Mouse (Mus musculus) gastrocnemius, postnatal 10 days (tissue): ENCODE results near the gene A4galt. TPM values are rescaled to one million over a fixed set of nuclear protein-coding genes. Genes with fewer than 3 reads are reported as not detected.
"Not testable (repeated sequence)": the region's sequence is repeated elsewhere in the genome, so short reads cannot be mapped to it uniquely, and the experiment has no call there.

ENCODE experiments used
- DNase-seq: peaks from one replicate; pipeline ENCODE4 v3.0.0; 2021; ENCODE audit warnings: mixed read lengths
- total RNA-seq, 2 experiments: library from RNA; stranded (reverse); gene quantifications; 2 replicates each; pipeline ENCODE4 v1.2.3; 2021

A4galt gene
- total RNA-seq, 2 experiments from 2014 or later: 5.3 to 7.0 TPM

- not testable (repeated sequence) for DNase-seq
These were observed 16.9 kb upstream of the A4galt start for GRCm38 (mm10) chr15:83268428-83268827.

DNA sequence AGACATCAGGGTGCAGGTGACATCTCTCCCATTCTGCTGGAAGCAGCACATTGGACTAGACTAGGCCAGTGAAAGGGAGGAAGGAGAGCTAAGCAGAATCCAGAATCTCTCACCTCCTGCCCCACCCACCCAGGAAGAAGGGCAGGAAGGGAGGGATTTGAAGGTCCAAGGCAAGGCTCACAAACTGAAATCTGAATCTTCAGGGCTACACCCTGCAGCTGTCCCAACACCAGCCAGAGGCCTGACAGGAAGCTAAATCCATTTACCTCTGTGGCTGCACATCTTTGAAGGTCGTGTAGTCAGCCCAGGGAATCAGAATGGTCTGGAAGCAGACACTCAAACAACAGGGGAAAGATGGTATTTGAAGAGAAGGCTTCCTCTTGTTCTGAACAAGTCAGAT is 13.7 kb upstream of the A4galt start:
- DNase-seq: no peak

DNA sequence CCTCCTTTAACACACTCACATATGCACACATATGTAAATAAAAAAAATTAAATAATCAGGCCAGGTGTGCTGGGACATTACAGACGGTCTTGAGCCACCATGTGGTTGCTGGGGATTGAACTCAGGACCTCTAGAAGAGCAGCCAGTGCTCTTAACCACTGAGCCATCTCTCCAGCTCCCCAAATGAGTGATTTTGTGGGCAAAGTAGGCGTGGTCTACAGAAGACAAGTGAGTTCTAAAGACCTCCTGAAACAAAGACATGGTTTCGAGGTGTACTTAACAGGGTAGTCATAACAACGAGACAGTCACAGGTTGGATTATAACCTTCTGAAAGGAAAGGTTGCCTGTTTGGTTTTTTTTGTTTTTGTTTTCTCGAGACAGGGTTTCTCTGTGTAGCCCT is 11.8 kb upstream of the A4galt start:
- no peak for DNase-seq

GRCm38 (mm10) chr15:83257906-83258305 is 6.3 kb upstream of the A4galt start:
- DNase-seq: peak; percentile 41

DNA sequence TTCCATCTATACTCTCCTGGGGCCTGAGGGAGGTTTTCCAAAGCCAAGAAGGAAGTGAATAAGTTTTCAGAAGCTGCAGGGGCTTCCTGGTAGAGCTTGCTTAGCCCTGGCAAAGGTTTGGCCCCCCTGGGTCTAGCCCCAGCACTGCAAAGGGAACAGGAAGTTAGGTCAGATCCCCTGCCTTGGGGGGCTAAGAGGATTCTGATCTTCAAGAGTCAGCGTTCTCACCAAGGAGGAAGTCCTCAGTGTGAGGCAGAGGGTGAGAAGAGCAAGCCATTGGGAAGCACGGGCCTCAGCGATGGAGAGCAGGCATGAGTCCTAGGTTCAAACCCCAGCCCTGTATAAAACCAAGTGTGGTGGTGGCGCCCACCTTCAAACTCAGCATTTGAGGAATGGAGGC is 4.9 kb upstream of the A4galt start:
- DNase-seq: no peak

DNA sequence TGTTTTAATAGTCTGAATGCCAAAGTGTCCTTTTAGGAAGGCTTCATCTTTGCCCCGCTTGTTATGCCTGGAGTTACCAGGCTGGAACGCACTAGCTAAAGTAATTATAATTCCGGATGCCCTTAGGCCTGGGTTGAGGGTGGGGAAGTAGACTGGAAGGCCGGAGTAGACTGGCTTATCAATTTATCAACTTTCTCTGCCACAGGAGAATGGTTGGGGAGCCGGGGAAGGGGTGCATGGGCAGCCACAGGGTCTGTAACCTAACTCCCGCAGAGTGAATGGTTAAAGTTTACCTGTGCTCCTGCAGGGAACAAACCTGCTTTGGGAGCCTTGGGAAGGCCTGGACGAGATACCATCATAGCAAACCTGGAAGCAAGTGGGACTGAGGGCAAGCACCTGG is 4.4 kb upstream of the A4galt start:
- no peak for DNase-seq

- DNase-seq: no peak
These were observed 3.7 kb upstream of the A4galt start for GRCm38 (mm10) chr15:83255191-83255782.

GRCm38 (mm10) chr15:83254372-83255070 is 2.9 kb upstream of the A4galt start:
- DNase-seq: no peak

DNA sequence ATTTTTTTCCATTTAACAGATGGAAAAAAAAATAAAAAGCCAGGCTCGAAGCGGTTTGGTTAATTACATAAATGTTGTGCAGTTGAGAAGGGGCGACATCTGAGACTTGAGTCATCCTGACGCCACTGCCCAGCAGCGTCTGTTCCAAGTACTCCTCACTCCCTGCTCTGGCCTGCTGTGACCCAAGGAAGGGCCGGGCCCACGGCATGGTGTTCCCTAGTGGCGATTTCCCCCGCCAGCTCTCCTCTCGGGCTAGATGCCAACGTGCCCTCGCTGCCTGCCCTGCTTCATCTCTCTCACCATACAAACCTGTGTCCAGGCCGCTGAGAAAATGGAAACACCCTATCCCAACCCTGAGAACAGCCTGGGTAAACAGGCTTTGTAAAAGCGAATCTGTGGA is 486 bp upstream of the A4galt start:
- peak; percentile 41 for DNase-seq

DNA sequence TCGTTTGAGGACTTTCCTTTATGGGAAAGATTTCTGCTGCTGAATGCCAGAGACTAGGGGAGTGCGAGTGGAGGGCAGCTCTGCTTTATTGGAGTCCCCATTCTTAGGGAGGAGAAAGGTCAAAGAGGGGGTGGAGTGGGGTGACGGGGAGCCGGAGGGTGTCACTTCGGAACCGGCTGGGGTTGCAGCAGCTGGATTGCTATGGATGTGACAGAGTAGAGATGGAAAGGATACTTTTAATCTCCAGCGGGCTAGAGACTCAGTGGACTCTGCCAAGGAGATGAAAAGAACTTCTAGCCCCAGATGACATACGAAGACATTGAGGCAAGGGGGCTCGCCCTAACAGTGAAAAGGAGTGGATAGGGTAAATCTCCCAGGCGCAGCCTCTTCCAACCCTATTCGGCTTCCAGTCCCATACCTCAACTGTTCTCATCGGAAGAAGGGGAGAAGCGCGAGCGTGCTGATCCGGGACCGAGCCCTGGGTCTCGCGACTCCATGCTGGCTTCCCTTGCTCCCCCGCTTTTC is 861 bp downstream of the A4galt start:
- no peak for DNase-seq

DNA sequence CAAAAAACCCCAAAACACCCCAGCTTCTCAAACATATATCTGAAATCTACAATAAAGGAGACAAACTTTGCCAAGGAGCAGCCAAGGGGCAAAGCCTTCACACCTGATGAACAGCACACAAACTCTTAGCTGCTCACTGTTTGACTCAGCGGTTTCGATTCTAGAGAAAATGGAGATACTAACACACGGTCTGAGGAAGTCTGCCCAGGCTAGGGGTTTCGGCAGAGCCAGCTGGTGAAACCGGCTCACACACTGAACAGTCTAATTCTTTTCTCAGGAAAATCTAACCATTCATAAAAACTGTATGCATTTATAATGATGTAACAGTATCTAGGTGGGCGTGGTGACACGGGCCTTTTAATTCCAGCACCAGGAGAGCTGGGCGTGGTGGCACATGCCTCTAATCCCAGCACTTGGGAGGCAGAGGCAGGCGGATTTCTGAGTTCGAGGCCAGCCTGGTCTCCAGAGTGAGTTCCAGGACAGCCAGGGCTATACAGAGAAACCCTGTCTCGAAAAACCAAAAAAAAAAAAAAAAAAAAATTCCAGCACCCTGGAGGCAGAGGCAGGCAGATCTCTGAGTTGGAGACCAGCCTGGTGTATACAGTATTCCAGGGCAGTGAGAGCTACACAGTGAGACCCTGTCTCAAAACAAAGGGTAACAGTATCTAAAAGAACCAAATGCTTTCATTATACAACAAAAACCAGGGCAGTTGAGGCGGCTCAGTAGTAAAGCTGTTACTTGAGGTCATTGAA is 1.9 kb downstream of the A4galt start:
- no peak for DNase-seq

DNA sequence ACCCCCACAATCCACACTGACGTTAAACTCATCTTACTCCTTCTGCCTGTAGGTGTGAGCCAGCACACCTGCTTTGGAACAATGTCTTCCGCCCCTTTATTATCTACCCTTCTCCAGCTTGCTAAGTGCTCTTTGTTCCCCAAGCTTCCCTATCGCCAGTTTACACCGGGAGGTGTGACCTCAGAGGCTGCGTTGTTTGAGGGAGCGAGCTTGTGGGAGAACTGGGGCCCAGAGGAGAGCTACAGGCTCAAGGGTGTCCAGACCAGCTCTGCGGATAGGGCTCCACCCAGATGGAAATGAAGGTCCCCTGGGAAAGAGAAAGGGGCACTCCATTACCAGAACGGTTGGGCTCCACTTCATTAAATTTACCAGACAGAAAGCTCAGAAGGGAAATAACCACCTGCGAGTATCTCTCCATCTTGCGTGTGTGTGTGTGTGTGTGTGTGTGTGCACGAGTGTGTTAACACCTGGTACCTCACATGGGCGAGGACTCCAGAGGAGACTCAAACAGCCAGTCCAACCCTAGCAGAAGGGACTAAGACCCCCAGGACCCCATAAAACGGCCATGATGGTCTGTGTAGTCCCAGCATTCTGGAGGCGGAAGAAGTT is 3.2 kb downstream of the A4galt start:
- no peak for DNase-seq

GRCm38 (mm10) chr15:83244371-83244770 is 7.2 kb downstream of the A4galt start:
- DNase-seq: no peak

GRCm38 (mm10) chr15:83241961-83242680 is 9.5 kb downstream of the A4galt start:
- DNase-seq: no peak

DNA sequence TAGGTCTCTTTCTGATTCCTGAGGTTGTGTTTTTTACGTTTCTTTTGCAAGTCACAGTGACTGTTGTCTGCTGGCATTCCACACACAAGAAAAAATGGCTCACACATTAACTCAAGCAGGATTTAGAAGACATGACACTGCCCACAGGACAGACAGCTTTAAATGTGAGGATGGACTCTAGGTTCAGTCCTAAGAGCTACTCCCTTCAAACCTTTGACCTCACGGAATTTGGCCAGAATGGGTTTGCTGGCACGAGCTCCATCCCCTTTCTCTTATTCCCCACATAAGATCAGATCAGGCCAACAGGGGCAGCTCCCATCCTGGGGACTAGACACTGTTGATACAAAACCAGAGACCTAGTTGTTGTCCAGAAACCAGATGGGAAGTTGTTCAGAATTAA is 10.1 kb downstream of the A4galt start:
- no peak for DNase-seq

GRCm38 (mm10) chr15:83237460-83238243 is 13.9 kb downstream of the A4galt start:
- DNase-seq: no peak

- no peak for DNase-seq
These were observed 14.8 kb downstream of the A4galt start for GRCm38 (mm10) chr15:83236824-83237223.

- DNase-seq: peak; percentile 43
These were observed 18.2 kb downstream of the A4galt start for GRCm38 (mm10) chr15:83233219-83233992.

DNA sequence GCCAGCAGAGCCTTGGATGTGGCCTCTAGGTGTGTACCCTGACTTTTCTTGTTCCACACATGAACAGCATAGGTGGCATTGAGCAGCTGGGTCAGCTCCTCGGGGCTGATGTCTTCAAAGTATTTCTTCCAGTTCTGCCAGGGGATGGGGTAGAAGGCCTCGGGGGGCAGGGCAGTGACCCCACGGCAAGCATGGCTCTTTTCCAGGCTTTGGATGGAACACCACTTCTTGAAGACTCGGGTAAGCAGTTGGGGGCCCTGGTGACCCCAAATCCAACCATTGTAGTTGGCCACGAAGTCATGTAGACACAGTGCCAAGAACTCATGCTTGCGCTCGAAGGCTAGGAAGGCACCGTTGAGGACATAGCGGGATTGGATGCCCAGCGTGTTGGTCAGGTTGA is 24.0 kb downstream of the A4galt start:
- DNase-seq: no peak

DNA sequence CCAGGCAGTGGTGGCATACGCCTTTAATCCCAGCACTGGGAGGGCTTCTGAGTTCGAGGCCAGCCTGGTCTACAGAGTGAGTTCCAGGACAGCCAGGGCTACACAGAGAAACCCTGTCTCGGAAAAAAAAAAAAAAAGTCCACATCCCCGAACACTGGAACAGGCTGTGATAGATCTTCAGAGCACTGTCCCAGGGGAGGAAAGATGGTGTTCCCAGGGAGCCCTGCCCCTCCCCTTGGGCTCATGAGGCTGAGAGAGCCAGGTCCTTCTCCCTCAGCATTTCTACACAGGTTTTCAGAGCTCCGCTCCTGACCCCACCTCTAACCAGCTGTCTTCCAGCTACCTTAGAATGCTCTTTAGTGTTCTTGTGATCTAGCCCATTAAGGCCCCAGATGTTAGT is 24.7 kb downstream of the A4galt start:
- DNase-seq: no peak
